Mouse (Mus musculus): ENCODE measurements around the gene Adssl1.

The Adssl1 gene

GRCm38 (mm10) chr12:112592985-112593734 is 26.7 kb upstream of the Adssl1 start:
- DNase-seq (ENCODE audit: extremely low read depth, insufficient read length, low spot score), result no peak

- no peak for DNase-seq (ENCODE audit: extremely low read depth, insufficient read length, low spot score)
These were observed 25.6 kb upstream of the Adssl1 start for GRCm38 (mm10) chr12:112593951-112594915.

- DNase-seq (ENCODE audit: extremely low read depth, insufficient read length, low spot score), result no peak
These were observed 24.9 kb upstream of the Adssl1 start for GRCm38 (mm10) chr12:112594989-112595388.

GRCm38 (mm10) chr12:112595626-112596025 is 24.2 kb upstream of the Adssl1 start:
- peak; percentile 82 for DNase-seq (ENCODE audit: extremely low read depth, insufficient read length, low spot score)

GRCm38 (mm10) chr12:112596454-112596853 is 23.4 kb upstream of the Adssl1 start:
- peak; percentile 53 for DNase-seq (ENCODE audit: extremely low read depth, insufficient read length, low spot score)

DNA sequence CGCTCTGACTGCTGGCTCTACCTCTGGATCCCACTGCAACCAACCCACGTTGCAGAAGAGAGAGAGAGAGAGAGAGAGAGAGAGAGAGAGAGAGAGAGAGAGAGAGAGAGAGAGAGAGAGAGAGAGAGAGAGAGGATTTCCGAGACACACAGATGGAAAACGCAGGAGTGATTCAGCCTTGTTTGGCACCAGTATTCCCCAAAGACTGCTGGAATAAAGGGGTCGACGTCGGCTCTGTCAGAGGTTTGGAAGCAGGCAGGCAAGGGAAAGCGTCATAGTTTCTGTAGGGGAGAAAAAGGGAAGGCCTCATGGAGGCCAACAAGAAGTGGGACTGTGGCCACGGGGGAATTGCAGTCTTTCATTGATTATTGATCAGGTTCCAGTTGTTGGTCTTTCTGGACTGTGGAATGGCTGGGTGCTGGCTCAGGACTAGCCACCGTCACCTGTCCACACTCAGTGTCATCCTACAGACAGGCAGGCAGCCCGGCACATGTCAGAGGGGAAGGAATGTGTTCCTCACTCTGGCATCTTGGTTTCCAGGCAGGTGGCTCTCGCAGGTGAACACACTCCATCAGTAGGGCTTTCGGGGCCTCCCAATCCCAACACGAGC is 22.8 kb upstream of the Adssl1 start:
- no peak for DNase-seq (ENCODE audit: extremely low read depth, insufficient read length, low spot score)

GRCm38 (mm10) chr12:112597618-112598017 is 22.2 kb upstream of the Adssl1 start:
- DNase-seq (ENCODE audit: extremely low read depth, insufficient read length, low spot score), result no peak

- no peak for DNase-seq (ENCODE audit: extremely low read depth, insufficient read length, low spot score)
These were observed 20.6 kb upstream of the Adssl1 start for GRCm38 (mm10) chr12:112599198-112599597.

GRCm38 (mm10) chr12:112599942-112600611 is 19.8 kb upstream of the Adssl1 start:
- no peak for DNase-seq (ENCODE audit: extremely low read depth, insufficient read length, low spot score)

- no peak for DNase-seq (ENCODE audit: extremely low read depth, insufficient read length, low spot score)
These were observed 15.8 kb upstream of the Adssl1 start for GRCm38 (mm10) chr12:112604022-112604421.

GRCm38 (mm10) chr12:112604709-112605649 is 14.9 kb upstream of the Adssl1 start:
- DNase-seq (ENCODE audit: extremely low read depth, insufficient read length, low spot score), result no peak

GRCm38 (mm10) chr12:112605766-112606165 is 14.1 kb upstream of the Adssl1 start:
- peak; percentile 72 for DNase-seq (ENCODE audit: extremely low read depth, insufficient read length, low spot score)

GRCm38 (mm10) chr12:112606998-112607397 is 12.8 kb upstream of the Adssl1 start:
- peak; percentile 58 for DNase-seq (ENCODE audit: extremely low read depth, insufficient read length, low spot score)

DNA sequence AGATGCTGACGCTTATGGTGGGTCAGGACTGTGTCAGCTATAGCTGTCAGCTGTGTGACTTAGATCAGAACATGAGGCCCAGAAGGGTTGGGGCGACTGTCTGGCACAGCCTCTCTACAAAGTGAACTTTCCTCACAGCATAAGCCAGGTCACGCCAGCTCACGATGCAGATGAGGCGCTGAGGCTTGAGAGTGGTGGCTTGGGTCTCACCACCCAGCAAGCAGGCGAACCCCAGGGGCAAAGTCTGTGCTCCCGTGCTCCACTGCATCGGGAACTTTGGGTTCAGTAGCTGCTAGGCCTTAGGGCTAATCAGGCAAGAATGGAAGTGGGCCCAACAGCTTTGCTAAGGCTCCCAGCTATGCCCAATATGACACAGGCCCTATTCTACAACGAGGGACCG is 10.8 kb upstream of the Adssl1 start:
- no peak for DNase-seq (ENCODE audit: extremely low read depth, insufficient read length, low spot score)

DNA sequence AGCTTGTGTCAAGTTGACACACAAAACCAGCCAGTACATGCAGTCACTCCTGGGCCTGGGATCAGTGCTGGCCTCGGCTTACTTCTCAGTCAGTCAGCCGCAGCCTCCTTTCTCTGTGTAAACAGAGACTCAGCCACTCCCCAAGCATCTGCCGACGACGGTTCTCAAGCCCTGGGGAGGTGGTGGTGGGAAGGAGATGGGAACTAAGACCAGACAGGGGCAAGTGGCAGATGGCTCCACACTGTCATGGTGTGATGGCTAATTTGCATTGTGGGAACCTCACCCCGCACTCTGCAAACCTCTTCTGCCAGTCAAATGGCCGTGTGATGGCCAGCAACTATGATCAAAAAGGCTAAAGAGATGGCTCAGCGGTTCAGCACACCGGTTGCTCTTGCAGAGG is 3.2 kb upstream of the Adssl1 start:
- DNase-seq (ENCODE audit: extremely low read depth, insufficient read length, low spot score), result no peak

DNA sequence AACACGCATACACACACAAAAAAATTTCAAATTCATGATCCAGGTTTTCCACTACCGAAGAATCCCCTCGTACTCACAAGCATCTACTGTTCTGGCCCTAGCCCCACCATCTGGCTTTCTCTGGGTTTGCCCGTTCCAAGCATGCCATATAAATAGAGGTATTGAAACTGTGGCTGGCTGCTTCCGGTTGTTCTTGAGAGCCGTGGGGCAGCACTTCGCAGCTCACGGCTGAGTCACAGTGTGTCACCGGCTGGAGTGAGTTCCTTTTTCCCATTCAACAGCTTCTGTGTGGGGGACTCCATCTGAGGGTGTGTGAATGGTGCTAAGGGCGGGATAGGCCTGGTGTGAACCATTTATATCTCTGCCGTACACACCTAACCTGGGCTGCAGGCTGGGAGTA is 2.7 kb upstream of the Adssl1 start:
- DNase-seq (ENCODE audit: extremely low read depth, insufficient read length, low spot score), result peak; percentile 71

- DNase-seq (ENCODE audit: extremely low read depth, insufficient read length, low spot score), result peak; percentile 76
These were observed 1.9 kb upstream of the Adssl1 start for GRCm38 (mm10) chr12:112617898-112618380.

DNA sequence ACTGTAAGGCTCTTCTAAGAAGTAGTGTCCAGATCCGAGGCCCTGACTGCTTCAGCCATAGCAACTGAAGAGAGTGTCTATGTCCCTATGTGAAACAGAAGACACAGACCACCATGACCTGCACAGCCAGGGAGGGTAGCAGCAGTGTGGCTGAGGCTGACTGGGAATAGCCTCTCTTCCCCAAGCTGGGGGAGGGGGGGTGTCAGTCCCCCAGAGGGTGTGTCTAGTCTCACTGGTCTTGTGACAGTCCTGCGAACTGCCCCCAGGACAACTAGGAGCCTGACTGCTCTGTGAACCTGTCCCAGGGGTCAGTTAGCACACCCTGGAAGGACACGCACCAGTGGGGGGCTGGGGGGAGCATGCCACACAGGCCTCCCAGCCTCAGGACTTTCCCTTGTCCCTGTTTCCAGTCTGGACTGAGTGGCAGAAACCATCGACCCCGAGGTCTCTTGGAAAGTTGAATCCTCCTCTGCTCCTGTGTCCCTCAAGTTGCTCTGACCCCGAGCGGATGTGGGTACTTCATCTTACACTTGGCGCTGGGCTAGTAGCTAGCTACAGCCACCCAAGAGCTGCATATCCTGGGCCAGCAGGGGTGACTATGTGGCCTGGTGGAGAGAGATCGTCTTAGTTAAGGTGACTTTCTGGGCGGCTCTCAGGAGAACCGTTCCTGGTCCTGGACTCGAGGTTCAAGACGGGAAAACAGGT is 712 bp upstream of the Adssl1 start:
- peak; percentile 57 for DNase-seq (ENCODE audit: extremely low read depth, insufficient read length, low spot score)
